Mouse (Mus musculus): Measurements from ENCODE around the gene Nek2. TPM values are rescaled to one million over a fixed set of nuclear protein-coding genes. Genes with fewer than 3 reads are reported as not detected.

The Nek2 gene
- polyA plus RNA-seq (2012; rRNA removed), result 0.63 and 0.88 TPM in 2 replicates

DNA sequence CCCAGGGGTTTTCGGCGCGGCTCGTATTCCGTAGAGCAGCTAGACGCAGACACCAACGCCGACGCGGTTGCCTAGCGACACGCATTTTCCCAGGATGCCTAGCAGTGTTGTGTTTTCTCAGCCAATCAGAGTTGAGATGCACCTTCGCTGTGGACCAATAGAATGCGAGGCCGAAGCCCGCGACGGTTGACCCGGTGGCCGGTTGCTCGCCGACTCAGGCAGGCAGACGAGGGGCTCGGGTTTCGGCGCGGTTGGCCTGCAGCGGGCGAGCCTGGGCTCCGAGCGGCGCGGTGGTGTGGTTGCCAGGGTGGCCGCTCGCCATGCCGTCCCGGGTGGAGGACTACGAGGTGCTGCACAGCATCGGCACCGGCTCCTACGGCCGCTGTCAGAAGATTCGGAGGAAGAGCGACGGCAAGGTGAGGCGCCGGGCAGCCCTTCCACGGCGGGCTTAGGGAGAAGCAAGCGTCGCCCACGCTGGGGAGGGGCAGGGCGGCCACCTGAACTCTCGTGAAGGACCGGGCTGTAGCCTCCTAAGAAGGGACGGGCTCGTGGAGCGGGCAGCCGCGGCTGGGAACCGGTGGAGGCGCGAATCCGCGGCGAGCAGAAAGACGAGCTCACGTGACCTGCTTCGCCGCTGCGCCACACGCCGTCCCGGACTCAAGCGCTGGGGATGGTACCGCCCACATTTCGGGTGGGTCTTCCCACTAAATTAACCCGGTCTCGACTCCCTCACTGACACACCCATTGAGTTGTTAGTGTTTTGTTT is at the start of gene Nek2:
Nek2 (plus strand) TSS at position 119 of the 766 bp plus-strand sequence.
- DNase-seq (ENCODE audit: extremely low spot score in 1 of 2, low spot score in 1 of 2), result peak; percentile 98 to 99

DNA sequence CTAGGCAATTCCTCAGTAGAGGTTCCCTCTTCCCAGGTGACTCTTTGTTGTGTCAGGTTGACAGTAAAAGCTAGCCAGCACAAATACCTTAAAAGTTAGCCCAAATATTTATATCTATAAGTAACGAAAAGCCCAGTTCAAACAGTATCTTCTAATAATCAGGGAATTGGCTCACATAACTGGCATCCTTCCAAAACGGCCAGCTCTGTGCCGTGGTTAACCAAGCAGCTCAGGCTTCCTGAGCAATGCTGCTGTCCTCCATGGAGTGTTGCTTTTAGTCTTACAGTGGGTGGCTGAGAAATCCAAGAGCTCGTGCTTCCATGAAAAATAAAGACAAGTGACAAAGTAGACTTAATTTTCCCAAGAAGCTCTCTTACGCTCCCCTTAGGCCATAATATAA is 47.1 kb upstream of the Nek2 start:
- DNase-seq (ENCODE audit: extremely low spot score in 1 of 2, low spot score in 1 of 2), result peak in 1 of 2 experiments; percentile 20

DNA sequence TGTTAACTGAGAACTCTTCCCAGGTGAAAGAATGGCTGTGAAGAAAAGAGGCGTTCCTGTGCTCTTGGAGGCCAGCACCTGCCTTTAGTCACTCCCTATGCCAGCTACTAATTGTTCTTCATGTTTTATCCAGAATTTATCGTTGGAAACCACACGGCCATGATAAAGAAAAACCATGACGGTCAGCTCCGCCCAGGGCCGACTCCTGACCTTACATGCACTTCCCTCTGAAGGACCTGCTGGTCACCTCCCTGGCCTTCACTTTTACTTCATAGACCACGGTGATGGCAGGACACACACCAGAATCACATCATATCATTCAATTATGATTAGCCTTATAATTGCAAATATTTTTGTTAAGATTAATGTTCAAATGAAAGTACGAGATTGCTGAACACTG is 46.1 kb upstream of the Nek2 start:
- DNase-seq (ENCODE audit: extremely low spot score in 1 of 2, low spot score in 1 of 2), result no peak

DNA sequence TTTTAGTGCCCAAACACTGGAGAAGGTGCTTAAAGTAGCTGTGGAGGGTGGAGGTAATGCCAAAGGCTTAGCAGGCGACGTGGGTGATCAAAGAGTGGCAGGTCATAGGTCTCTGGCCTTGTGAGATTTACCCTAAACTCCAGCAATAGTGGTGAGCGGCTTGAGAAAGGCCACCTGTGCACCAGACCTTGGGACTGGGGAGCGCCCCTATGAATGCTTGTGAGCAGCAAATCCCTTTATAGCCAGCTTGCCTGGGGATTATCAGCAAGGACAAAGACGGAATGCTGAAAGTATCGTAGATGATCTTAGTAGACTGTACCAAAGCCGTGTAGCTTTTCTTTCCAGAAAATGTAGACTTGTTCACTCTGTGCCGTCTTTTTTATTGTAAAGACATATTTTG is 43.7 kb upstream of the Nek2 start:
- DNase-seq (ENCODE audit: extremely low spot score in 1 of 2, low spot score in 1 of 2), result no peak

DNA sequence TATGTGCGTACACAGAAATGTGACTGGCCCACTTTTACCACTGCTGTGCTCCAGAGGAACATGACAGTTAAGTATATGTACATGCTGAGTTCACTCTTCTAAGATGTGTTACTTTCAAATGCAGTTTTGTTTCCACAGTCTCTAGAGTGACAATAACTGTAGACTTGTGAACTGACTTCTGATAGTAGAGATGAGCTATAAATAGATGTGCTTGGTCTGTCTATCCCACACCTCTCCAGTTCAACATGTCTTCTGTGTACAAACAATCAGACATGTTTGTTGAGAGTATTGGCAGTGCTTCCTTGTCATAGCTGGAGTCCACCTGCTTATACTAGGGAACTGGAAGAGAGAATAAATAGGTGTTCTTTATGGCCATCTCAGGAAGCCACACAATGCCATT is 40.8 kb upstream of the Nek2 start:
- no peak for DNase-seq (ENCODE audit: extremely low spot score in 1 of 2, low spot score in 1 of 2)

DNA sequence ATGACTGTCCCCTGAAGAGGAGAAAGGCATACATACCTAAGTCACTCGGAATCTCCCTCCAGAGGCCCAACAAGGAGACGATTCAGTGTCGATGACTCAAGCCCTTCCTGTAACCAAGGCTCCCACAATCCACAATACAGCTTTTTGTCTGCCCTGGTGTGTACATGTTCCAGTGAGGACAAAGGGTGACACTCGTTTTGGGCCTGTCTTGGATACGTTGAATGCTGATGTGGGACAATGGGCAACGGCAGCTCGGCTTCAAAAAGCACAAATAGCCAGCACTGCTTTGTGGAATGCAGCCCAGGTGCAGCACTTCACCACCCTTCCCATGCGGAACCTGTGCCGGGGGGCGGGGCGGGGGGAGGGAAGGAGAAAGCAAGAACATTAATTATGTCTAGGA is 36.1 kb upstream of the Nek2 start:
- no peak for DNase-seq (ENCODE audit: extremely low spot score in 1 of 2, low spot score in 1 of 2)

DNA sequence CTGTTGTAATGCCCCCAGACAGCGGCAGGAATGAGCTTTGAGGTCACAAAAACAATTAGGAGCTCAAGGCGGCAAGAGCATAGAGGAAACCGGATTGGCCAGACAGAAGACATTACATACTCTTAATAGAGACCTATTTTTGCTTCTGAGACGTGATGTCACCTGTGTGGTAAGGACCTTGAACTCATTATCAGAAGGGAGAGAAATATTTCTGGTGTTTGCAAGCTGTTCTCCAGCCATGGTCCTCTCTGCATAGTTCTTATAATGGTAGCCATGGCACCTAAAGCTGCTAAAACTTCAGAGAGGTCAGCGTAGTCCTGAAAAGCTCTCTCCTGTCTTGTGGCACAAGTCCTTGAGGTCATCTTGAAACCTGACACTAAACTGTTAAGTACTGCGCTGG is 35.0 kb upstream of the Nek2 start:
- DNase-seq (ENCODE audit: extremely low spot score in 1 of 2, low spot score in 1 of 2), result no peak

DNA sequence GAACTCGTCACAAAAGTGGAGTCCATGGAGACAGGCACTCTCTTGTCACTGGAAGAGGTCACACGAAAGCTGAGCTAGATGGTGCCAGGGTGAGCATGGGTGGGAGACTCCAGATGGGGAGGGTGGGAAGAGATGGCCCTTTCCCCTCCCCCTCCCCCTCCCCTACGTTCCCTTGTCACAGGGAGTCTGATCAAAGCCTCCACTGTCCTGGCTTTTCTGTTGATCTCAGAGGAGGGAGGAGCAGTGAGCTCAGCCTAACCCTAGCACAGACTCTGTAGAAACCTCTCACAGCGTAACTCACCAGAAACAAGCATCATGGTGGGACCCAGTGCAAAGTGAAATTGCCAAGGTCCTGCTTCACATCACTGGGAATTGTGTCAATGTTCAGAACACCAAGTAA is 33.9 kb upstream of the Nek2 start:
- DNase-seq (ENCODE audit: extremely low spot score in 1 of 2, low spot score in 1 of 2), result no peak

DNA sequence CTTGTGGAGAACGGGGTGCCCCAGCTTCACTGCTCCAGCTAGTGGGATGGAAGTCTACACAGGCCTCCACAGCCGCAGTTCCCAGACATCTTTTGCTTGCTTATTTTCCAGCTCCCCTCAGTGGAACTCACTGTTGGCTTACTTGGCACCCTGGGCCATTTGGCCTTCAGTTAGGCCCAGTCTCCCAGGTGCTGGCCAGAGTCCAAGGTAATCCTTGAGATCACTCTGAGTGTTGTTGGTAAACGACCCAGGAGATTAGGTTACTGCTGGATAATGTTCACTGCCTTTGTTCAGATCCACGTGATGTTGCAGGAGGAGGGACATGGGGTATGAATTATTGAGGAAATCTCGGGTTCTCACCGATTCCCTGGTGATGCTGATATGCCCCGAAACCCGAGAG is 28.3 kb upstream of the Nek2 start:
- DNase-seq (ENCODE audit: extremely low spot score in 1 of 2, low spot score in 1 of 2), result no peak

DNA sequence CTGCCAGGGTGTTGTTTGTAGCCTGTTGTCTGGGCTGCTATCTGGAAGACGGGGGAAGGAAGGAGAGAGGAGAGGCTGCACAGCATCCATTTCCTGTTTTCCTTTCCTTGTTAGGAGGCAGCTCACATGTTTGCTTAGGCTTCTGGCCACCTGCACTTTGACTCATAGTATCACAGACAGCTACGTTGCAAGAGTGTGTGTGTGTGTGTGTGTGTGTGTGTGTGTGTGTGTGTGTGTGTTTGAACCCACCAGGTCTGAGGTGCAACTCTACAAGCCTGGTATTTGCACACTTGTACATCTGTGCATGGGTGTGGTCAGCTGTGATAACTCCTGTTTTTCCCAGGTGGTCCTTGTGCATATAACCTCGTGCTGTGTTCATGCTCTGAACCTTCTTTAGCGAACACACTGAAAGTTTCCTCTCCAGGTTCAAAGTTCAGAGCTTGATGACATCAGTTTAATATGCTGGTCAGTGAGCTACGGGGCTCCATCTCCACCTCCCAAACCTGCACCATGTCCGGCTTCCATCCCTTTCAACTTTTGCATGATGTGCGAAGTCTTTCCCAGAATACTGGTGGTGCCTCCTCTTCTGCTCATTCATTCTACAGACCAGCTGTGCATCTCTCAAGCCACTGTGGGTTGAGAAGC is 27.2 kb upstream of the Nek2 start:
- DNase-seq (ENCODE audit: extremely low spot score in 1 of 2, low spot score in 1 of 2), result no peak

DNA sequence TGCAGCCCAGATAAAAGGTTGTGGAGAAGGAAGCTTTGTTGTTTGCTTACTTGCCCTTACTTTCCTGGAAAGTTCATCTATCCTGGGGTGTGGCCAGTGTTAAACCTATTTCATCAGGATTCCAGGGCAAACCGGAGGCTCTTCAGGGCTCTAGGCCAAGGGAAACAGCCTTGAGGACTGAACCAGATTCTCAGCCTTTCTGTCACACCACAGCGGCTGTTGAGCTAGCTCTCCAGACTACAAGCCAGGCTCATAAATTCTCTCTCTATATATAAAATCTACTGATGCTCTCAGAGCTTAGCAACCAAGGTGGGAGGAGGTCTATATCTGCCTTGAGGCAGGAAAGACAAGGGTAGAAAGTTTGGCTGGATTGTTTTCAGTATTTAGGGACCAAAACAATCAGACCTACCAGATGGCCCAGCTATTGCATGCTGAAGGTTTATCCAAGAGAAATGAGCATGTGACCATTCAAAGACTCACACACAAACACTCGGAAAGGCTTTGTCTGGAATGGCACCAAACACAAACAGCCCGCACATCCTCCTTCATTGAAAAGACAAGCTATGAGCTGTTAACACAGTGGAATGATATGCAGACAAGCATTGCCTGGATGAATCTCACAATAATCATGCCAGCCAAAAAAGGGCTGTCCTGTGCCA is 24.9 kb upstream of the Nek2 start:
- peak in 1 of 2 experiments; percentile 42 for DNase-seq (ENCODE audit: extremely low spot score in 1 of 2, low spot score in 1 of 2)

DNA sequence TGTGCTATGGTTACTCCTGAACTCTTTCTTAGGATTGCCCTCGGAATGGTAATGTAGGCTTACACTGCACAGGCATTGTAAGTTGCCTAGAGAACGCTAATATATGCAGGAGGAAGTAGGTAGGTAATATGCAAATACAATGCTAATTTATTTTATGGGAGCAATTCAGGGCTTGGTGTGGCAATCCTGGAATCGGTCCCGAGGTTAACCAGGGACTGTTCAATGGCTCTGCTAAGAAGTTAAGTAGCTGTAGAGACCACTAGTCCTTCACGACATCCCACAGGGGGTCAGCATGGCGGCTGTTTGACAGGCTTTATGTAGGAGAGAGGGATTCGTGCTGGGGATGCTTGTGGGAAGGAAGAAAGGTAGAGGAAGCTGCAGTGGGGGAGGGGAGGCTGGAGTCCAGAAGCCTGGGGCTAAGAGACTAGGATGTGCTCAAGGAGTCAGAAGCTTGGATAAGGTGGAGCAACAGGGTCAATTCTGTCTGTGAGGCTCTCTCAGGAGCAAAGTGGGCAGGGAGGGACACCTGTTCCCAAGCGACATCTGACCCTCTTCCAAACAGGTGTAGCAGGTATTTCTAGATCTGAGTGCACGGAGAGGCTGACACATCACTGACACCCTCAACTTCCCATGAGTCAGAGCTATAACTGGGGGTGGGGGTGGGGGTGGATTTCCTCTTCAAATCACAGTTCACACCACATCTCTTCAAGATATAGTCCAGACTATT is 19.0 kb upstream of the Nek2 start:
- no peak for DNase-seq (ENCODE audit: extremely low spot score in 1 of 2, low spot score in 1 of 2)

DNA sequence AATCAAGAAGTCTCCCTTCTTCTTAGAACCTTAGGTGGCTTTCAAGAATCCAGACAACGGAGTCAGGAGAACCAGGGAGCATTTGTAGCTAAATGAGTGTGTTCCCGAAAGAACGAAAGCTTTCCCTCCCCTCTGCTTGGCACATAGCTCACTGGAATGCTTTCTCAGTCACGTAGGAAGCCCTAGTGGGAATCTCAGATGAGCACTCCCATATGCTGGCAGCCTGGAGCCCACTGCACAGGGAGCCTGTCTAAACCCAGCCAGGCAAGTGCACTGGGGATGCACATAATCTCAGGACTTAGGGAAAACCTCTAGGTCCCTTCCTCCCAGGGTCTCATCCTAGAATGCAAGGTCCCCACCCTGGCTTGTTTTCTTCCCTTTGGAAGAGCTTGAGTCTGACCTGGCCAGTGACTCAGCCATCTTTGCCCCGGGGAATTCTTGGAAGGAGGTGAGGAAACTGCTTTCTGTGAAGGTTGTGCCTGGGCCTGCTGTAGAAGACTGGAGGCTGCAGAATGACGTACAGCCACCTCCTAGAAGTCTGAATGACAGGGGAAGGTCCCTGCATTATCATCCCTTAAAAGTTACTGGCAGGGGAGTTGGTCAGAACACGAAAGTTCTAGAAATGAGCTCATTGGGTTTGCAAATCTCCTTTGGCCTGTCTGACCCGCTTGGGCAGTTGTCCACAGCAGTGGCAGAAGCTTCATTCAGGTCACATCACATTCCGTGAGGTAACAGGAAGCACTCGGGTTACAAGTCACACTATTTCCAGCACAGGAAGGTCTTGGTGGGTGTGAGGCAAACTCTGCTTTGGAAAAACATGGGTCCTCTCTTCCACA is 18.2 kb upstream of the Nek2 start:
- DNase-seq (ENCODE audit: extremely low spot score in 1 of 2, low spot score in 1 of 2), result peak; percentile 43 to 71

DNA sequence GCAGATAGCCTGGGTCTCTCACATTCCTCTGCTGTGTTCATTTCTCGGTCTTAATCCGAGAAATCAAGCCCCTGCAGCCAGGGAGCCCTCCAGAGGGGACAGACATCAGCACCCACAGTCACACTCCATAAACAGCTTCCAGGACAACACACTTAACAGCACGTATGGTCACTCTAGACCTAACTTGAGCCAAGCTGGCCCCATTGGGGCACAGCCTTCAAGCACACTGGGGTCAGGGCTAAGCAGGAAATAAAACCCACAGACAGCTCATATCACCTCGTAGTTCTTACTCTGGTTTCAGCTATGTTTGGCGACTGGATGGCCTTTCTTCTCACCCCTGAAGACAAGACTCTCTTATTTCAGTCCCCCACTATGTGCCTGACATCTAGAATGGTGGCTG is 16.5 kb upstream of the Nek2 start:
- DNase-seq (ENCODE audit: extremely low spot score in 1 of 2, low spot score in 1 of 2), result no peak

DNA sequence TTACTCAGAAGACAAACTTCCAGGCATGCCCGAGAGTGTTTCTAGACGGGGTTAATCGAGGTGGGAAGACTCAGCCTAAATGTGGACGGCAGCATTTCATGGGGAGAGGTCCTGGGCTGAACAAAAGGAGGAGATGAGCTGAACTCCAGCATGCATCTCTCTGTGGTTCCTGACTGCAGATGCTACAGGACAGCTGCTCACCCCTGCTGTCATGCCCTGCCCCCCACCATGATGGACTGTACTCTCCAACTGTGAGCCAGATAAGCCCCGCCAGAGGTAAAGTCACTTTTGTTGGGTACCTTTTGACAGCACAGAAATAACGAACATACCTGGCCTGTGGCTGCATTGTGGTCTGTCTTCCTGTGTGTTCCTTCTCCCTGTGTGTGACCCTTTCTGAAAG is 15.5 kb upstream of the Nek2 start:
- no peak for DNase-seq (ENCODE audit: extremely low spot score in 1 of 2, low spot score in 1 of 2)

DNA sequence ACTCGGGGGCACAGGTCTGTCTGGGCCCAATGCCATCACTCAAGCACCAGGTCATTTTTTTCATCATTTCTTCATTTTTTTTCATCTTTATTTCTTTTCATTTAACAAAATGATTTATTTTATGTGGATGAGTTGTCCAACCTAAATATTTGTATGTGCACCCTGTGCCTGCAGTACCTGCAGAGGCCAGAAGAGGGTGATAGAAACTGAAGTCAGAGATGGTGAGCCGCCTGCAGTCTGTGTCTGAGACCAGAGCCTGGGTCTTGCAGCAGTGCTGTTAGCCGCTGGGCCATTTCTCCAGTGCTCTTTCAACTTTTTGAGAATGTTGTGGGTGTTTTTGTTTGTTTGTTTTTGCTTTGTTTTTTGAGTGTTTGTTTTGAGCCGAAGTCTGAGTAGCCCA is 14.5 kb upstream of the Nek2 start:
- no peak for DNase-seq (ENCODE audit: extremely low spot score in 1 of 2, low spot score in 1 of 2)

DNA sequence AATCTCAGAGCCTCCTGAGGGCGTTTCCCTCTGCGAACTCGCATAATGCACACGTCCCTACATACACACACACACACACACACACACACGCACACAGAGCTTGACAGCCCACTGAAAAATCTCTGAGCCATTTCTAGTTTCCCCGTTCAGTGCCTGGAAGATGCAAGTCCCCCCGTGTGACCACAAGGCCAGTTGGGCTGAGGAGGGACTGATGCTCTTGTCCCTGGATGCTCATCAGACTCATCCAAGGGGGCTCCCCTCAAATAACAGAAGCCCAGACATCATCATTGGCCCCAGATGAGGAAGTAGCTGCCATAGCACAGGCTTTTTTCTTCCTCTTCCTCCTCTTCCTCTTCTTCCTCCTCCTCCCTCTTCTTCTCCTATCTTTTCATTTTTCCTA is 13.3 kb upstream of the Nek2 start:
- no peak for DNase-seq (ENCODE audit: extremely low spot score in 1 of 2, low spot score in 1 of 2)

DNA sequence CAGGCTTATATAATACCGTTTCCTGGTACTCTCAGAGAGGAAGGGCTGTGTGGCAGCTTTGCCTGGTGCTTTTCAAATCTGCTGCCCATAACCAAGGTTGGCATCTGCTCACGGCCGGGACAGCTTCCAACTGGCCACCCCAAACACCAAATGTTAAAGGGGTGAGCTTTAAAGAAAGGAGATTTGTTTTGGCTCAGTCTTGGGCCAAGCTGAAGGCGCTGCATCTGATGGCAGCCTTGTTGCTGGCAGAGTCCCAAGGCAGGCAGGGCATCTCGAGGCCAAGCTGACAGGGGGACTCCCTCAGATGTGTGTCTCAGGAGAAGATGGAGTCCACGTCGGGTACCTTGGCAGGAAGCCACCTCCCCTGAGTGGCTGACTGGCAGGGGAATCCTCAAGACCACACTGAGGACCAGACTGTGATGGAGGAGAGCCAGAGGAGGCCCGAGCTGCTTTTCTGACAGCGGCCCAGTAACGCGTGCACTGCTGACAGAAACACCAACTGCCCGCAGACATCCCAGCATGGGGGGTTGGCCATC is 12.5 kb upstream of the Nek2 start:
- DNase-seq (ENCODE audit: extremely low spot score in 1 of 2, low spot score in 1 of 2), result peak in 1 of 2 experiments; percentile 56

DNA sequence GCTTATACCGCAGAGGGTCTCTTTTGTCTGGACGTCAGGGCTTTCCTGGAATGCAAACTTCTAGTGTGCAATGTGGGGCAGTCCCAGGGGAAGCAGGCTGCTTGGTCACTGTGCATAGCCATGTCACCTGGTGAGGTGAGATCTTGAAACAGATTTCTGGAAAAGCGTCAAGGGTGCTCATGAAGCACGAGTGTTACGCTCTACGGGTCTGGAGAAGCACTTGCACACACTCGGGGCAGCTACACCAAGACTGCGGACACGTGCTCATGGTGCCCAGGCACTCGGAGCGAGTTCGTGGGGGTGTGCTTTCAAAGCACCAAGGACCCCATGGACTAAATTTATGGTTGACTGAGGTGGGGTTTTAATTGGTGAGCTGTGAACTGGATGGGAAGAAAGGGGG is 9.5 kb upstream of the Nek2 start:
- no peak for DNase-seq (ENCODE audit: extremely low spot score in 1 of 2, low spot score in 1 of 2)

Data from frontal cortex, adult 2 months (tissue).